Mouse (Mus musculus): ENCODE measurements around the gene Fcgrt. TPM values are rescaled to one million over a fixed set of nuclear protein-coding genes. Genes with fewer than 3 reads are reported as not detected.
A peak's percentile ranks its signal among the peaks of the same experiment; 100 is the strongest.
"Not testable (repeated sequence)": the region's sequence is repeated elsewhere in the genome, so short reads cannot be mapped to it uniquely, and the experiment has no call there.

Gene Fcgrt
- total RNA-seq, 2 experiments from 2014 or later: 17.8 to 19.0 TPM

DNA sequence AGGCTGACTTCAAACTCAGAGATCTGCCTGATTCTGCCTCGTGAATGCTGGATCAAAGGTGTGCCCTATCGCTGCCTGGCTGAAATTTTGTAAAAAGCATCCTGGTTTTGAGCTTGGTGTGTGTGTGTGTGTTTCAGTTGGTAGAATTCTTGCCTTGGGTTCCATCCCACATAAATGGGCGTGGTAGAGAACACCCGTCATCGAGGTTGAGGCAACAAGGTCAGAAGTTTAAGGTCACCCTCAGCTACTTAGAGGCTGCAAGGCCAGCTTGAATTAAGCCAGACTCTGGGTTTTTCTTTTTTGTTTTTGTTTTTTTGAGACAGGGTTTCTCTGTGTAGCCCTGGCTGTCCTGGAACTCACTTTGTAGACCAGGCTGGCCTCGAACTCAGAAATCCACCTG is 14.7 kb upstream of the Fcgrt start:
- no peak for DNase-seq (ENCODE audit: low spot score in 2 of 2)
- TF ChIP-seq CTCF (conservative IDR thresholded peaks at IDR 0.05): no peak
- Histone ChIP-seq H3K27ac (no peak overlapping the region), H3K4me3 (no peak overlapping the region)

DNA sequence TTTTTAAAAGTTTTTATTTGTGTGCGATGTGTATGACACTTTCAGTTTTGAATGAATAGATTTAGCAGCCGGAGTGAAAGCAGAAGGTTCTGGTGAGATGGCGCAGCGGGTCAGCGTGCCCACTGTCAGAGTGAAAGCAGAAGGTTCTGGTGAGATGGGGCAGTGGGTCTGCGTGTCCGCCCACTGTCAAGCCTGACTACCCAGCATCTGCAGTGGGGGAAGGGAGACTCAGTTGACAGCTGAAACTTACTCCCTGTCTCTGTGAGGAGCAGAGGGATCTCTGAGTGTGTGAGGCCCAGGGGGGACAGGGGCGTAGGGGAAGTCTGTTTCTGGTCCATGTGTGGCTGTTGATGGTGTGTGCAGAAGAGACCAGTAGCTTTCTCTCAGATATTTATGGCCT is 13.9 kb upstream of the Fcgrt start:
- DNase-seq (ENCODE audit: low spot score in 2 of 2): no peak
- H3K27ac ChIP-seq: no peak overlapping the region
- TF ChIP-seq CTCF (conservative IDR thresholded peaks at IDR 0.05): no peak

DNA sequence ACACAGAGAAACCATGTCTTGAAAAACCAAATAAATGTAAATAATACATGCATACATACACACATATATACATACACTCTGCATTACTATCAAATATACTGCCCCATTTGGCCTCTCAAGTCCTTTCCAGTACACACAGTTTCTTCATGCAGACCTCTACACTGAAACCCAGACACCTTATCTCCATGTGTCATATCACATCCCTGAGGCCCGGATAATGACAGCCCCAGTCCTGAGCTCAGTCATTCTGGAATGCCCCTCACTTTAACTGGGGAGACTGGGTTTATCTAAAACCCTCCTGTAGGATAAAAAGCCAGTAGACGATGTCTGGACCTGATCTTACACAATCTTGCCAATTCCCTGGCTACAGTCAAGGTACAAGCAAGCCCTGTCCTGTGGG is 9.8 kb upstream of the Fcgrt start:
- no peak overlapping the region for H3K4me3 ChIP-seq
- DNase-seq (ENCODE audit: low spot score in 2 of 2): no peak
- H3K27ac ChIP-seq: no peak overlapping the region
- TF ChIP-seq CTCF (conservative IDR thresholded peaks at IDR 0.05): no peak

More for the DNA sequence above, 13.9 kb upstream of the Fcgrt start:
- no peak overlapping the region for H3K4me3 ChIP-seq

DNA sequence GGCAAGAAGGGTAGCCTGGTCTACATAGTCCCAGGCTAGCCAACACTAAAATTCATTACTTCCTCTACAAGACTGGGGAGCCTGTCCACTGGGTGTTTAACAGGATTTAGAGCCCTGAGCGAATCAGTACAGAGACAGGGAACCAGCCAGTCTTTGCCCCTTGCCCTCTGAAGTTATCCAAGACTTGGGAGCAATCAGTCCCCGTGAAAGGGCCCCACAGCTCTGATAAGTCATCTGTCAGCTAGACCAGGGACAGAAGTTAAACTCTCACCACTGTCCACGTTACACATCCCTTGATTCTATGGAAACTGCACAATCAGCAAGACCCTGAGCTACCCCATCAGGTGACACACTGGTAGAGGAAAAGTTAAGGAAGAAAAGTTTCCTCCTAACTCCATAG is 8.9 kb upstream of the Fcgrt start:
- TF ChIP-seq CTCF (conservative IDR thresholded peaks at IDR 0.05): no peak
- DNase-seq (ENCODE audit: low spot score in 2 of 2): no peak

DNA sequence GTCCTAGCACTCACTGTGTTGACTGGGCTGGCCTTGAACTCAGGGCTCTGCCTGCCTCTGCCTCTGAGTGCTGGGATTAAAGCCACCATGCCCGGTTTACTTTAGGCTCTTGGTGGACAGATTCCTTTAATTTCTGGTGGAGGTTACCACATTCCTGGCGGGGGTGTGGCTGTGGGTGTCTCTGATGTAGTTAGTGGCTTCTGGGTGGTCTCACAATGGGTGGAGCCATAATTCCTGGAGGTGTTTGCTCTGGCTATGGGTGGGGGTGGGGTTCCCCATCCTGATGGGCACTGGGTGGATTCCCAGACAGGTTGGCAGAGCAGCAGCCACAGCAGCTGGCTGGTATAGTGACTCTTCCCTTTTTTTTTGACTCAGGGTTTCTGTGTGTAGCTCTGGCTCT is 8.3 kb upstream of the Fcgrt start:
- no peak for DNase-seq (ENCODE audit: low spot score in 2 of 2)
- no peak overlapping the region for H3K4me3 ChIP-seq
- no peak for TF ChIP-seq CTCF (conservative IDR thresholded peaks at IDR 0.05)
- no peak overlapping the region for H3K27ac ChIP-seq

More for the DNA sequence above, 8.9 kb upstream of the Fcgrt start:
- Histone ChIP-seq H3K4me3 (no peak overlapping the region), H3K27ac (no peak overlapping the region)

DNA sequence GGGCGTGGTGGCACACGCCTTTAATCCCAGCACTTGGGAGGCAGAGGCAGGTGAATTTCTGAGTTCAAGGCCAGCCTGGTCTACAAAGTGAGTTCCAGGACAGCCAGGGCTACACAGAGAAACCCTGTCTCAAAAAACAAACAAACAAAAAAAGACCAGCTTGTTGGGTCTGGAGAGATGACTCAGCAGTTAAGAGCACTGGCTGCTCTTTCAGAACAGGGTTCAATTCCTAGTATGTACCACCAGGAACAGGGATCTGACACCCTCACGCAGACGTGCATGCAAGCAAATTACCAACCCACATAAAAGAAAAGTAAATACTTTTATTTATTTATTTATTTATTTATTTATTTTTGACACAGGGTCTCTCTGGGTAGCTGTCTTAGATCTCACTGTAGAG is 6.4 kb upstream of the Fcgrt start:
- not testable (repeated sequence) for DNase-seq (ENCODE audit: low spot score in 2 of 2); H3K27ac ChIP-seq; H3K4me3 ChIP-seq

DNA sequence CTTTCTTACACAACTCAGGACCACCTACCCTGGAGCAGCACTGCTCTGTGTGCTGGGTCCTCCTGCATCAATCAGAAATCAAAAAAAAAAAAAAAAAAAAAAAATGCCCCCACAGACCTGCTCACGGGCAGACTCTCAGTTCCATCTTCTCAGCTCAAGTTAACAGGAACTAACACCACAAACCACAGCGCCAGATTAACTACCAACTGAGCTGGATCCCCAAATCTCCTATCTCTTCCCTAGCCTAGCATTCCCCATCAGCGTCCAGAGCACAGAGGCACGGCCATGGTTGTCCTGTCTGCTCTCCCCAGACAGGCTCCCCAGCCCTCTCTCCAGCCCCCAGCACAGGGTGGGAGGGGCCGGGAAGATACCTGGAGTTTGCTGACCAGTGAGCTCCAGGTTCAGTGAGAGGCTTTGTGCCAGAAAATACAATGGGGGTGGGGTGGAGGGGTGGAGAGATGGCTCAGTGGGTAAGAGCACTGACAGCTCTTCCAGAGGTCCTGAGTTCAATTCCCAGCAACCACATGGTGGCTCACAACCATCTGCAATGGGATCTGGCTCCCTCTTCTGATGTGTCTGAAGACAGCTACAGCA is 3.5 kb upstream of the Fcgrt start:
- TF ChIP-seq CTCF (conservative IDR thresholded peaks at IDR 0.05): no peak
- no peak overlapping the region for H3K4me3 ChIP-seq
- DNase-seq (ENCODE audit: low spot score in 2 of 2): no peak
- no peak overlapping the region for H3K27ac ChIP-seq

DNA sequence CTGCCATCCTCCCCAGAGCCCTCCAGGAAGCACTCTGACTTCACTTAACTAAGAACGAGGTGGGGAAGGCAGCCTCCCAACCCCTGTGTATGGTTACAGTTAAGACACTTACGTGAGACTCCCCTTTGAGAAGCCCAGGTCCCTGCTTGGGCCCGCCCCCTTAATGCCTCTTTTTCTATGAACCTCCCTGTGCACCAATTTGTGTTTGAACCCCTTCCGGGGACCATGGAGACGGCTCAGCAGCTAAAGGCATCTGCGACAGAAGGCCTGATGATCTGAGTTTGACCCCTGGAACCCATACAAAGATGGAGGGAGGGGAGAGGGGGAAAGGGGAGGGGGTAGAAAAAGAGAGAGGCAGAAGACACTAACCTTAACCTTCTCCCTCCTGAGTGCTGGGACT is 2.8 kb upstream of the Fcgrt start:
- TF ChIP-seq CTCF (conservative IDR thresholded peaks at IDR 0.05): no peak
- Histone ChIP-seq H3K4me3 (no peak overlapping the region), H3K27ac (no peak overlapping the region)
- DNase-seq (ENCODE audit: low spot score in 2 of 2): no peak

DNA sequence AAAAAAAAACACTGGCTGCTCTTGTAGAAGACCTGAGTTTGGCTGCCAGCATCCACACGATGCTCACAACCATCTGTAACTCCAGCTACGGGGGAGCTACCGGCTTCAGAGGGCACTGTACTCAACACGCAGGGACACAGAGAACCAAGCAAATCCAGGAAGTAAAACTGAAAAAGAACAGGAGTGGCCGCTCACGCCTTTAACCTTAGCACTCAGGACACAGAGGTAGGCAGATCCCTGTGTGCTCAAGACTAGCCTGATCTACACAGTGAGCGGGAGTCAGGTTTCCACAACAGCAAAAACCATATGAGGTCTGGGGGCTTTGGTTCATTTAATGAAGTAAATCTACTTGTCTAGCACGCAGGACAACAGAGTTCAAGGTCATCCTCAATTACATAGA is 1.8 kb upstream of the Fcgrt start:
- no peak for DNase-seq (ENCODE audit: low spot score in 2 of 2)
- H3K27ac ChIP-seq: no peak overlapping the region
- H3K4me3 ChIP-seq: no peak overlapping the region
- TF ChIP-seq CTCF (conservative IDR thresholded peaks at IDR 0.05): no peak

DNA sequence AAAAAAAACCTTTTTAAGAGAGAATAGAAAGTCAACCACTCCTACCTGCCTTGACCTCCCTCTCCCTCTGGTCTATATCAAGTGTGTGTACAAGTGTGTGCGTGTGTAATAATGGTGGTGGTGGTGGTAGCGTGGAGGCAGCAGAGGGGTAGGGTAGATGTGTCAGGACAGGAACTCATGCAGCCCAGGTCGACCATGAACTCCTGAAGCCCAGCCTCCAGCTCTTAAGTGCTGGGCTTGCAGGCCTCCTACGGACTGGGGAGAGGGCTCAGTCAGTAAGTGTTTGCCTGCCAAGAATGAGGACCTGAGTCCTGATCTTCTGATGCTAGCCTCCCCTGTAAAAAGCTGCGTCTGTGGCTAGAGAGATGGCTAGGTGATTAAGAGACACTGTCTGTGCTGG is 1.3 kb upstream of the Fcgrt start:
- TF ChIP-seq CTCF (conservative IDR thresholded peaks at IDR 0.05): no peak
- Histone ChIP-seq H3K27ac (no peak overlapping the region), H3K4me3 (no peak overlapping the region)
- no peak for DNase-seq (ENCODE audit: low spot score in 2 of 2)

DNA sequence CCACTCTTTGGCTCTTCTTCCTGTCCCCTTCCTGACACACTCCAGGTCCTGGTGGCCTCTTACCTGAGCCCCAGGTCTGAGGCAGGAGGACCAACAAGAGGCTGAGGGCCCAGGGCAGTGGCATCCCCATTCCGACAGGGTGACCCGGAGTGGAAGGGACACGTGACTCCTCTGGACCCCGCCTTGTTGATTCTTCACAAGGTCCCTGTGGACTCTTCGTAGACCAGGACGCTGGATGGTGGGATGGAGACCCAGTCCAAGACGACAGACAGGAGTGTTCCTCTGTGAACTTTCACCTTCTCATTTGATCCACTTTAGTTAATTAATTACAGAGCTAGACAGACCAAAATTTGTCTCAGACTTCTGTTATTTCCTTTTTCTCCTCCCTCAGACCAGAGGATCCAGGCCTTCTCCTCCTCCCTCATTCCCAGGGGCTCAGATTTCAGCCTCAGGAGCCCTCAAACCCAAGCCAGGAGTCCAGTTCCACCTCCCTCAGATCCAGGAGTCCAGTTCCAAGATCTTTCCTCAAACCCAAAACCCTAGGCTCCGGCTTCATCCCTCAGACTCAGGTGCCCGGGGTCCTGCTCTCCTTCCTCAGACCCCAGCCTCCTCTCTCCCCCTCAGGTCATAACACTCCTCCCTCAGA is 588 bp downstream of the Fcgrt start:
- DNase-seq (ENCODE audit: low spot score in 2 of 2): no peak
- no peak for TF ChIP-seq CTCF (conservative IDR thresholded peaks at IDR 0.05)
- H3K4me3 ChIP-seq: peak overlapping the region; percentile 46
- H3K27ac ChIP-seq: peak overlapping the region; percentile 81

DNA sequence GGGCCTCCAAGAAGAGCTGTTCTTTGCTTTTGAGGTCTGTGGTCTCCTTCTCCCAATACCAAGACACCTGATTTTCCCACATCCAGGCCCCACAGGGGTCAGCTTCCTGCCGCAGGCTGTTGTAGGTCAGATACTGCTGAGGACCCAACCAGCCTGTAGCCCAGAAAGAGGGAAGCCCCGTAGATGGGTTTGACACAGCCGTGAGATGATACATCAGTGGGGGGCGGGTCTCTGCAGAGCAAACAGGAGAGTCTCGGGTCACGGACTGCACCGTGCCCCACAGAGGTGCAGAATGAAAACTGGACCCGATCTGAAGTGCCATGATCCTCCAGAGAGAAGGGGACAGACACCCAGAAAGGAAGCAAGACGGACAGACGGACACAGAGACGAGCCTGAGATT is 1.2 kb downstream of the Fcgrt start:
- DNase-seq (ENCODE audit: low spot score in 2 of 2): no peak
- no peak overlapping the region for H3K27ac ChIP-seq
- peak overlapping the region; percentile 46 for H3K4me3 ChIP-seq
- TF ChIP-seq CTCF (conservative IDR thresholded peaks at IDR 0.05): no peak

DNA sequence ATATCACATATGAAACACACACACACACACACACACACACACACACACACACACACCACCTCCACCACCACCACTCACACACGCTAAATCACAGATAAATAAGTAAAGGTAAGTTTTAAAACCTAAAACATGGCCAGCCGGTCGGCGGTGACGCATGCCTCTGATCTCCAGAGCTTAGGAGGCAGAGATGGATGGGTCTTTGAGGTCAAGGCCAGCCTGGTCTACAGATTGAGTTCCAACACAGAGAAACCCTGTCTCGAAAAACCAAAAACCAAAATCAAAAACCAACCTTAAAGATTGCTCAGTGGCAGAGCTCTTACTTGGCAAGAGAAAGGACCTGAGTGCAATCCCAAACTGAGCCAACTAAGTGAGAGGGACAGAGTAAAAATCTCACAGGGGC is 3.6 kb downstream of the Fcgrt start:
- H3K4me3 ChIP-seq: no peak overlapping the region
- DNase-seq (ENCODE audit: low spot score in 2 of 2): no peak
- no peak for TF ChIP-seq CTCF (conservative IDR thresholded peaks at IDR 0.05)
- no peak overlapping the region for H3K27ac ChIP-seq

DNA sequence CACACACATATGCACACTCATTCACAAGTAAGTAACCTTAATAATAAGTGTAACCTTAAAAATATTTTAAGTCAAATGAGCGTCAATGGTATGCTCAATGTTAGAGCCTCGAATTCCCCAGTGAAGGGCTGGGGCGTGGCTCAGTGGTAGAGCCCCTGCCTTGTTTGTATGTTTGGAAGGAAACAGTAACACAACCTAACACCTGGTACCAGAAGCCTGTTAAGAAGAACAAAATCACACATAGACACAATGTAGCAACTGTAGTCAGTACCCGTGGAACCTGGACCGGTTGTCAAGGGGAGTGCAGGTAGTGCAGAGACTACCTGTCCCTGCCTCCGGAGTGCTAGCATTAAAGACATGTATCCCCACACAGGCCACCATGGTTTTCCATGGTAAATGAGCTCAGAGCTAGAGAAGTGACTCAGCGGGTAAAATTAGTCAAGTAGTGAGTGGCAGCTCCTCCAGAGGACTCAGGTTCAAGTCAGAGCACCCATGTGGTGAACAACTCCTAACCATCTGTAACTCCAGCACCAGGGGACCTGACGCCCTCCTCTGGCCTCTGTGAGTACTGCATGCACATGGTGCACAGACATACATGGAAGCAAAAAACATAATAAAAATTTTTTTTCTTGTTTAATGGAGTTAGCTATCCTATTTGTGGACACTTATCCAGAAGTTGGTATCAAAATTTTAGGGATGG is 5.0 kb downstream of the Fcgrt start:
- no peak overlapping the region for H3K27ac ChIP-seq
- DNase-seq (ENCODE audit: low spot score in 2 of 2): no peak
- peak; percentile 60 for TF ChIP-seq CTCF (conservative IDR thresholded peaks at IDR 0.05)
- no peak overlapping the region for H3K4me3 ChIP-seq
